Mouse (Mus musculus) urinary bladder, postnatal 4 days (tissue): ENCODE data around the gene Setd3.

Experiments
- DNase-seq, 2 experiments: peaks; one replicate each; pipeline ENCODE4 v3.0.0; 2021 to 2022; ENCODE audit warnings: low spot score in 2 of 2

The Setd3 gene

GRCm38 (mm10) chr12:108179246-108179320, at the start of gene Setd3:
Gene Setd3, minus strand, starts transcription at chr12:108179314.
- DNase-seq = no peak

- no peak for DNase-seq
Measured at GRCm38 (mm10) chr12:108227527-108227926, 48.4 kb upstream of the Setd3 start.

- DNase-seq = no peak
Measured at GRCm38 (mm10) chr12:108226941-108227340, 47.8 kb upstream of the Setd3 start.

GRCm38 (mm10) chr12:108226216-108226615, 47.1 kb upstream of the Setd3 start:
- DNase-seq = no peak

- no peak for DNase-seq
Measured at GRCm38 (mm10) chr12:108225781-108226180, 46.7 kb upstream of the Setd3 start.

GRCm38 (mm10) chr12:108223357-108223756, 44.2 kb upstream of the Setd3 start:
- no peak for DNase-seq

- DNase-seq = no peak
Measured at GRCm38 (mm10) chr12:108221712-108222111, 42.6 kb upstream of the Setd3 start.

- DNase-seq = no peak
Measured at GRCm38 (mm10) chr12:108221206-108221605, 42.1 kb upstream of the Setd3 start.

- no peak for DNase-seq
Measured at GRCm38 (mm10) chr12:108220621-108221020, 41.5 kb upstream of the Setd3 start.

- DNase-seq = no peak
Measured at GRCm38 (mm10) chr12:108219825-108220616, 40.9 kb upstream of the Setd3 start.

GRCm38 (mm10) chr12:108219163-108219562, 40.0 kb upstream of the Setd3 start:
- DNase-seq = no peak

GRCm38 (mm10) chr12:108217572-108217971, 38.5 kb upstream of the Setd3 start:
- DNase-seq = no peak

- DNase-seq = no peak
Measured at GRCm38 (mm10) chr12:108216611-108217370, 37.7 kb upstream of the Setd3 start.

GRCm38 (mm10) chr12:108215090-108215489, 36.0 kb upstream of the Setd3 start:
- no peak for DNase-seq

- no peak for DNase-seq
Measured at GRCm38 (mm10) chr12:108213090-108214041, 34.3 kb upstream of the Setd3 start.

GRCm38 (mm10) chr12:108212476-108212875, 33.4 kb upstream of the Setd3 start:
- no peak for DNase-seq

- DNase-seq = no peak
Measured at GRCm38 (mm10) chr12:108212071-108212470, 33.0 kb upstream of the Setd3 start.

- no peak for DNase-seq
Measured at GRCm38 (mm10) chr12:108210623-108211022, 31.5 kb upstream of the Setd3 start.

GRCm38 (mm10) chr12:108208726-108209438, 29.8 kb upstream of the Setd3 start:
- peak; percentile 63 to 79 for DNase-seq

GRCm38 (mm10) chr12:108208216-108208615, 29.1 kb upstream of the Setd3 start:
- DNase-seq = no peak

GRCm38 (mm10) chr12:108206641-108207040, 27.5 kb upstream of the Setd3 start:
- peak; percentile 62 to 86 for DNase-seq

GRCm38 (mm10) chr12:108204978-108205377, 25.9 kb upstream of the Setd3 start:
- no peak for DNase-seq
